Mouse (Mus musculus) MEL (cell line): Measurements from ENCODE around the gene Cep78. TPM values are rescaled to one million over a fixed set of nuclear protein-coding genes. Genes with fewer than 3 reads are reported as not detected.

Experiments
- DNase-seq: peaks from one replicate; pipeline ENCODE4 v3.0.0; 2011; ENCODE audit warnings: low read depth, low spot score
- H3K27ac ChIP-seq: 2 replicates; pipeline ENCODE4 v1.5.1; 2012; ENCODE audit warnings: low read depth, mild to moderate bottlenecking, control low read depth, low read length, moderate library complexity; ENCODE audit not compliant: control insufficient read depth
- H3K27me3 ChIP-seq, 2 experiments: fragments of 150-350 bp in 1 of 2; sonication (generic) in 1 of 2; 2 replicates each; pipeline ENCODE4 v1.6.1; 2012; ENCODE audit warnings: low read length in 2 of 2, mild to moderate bottlenecking in 2 of 2, improper control_type of control experiment in 1 of 2, moderate library complexity in 1 of 2; ENCODE audit not compliant: insufficient read depth in 2 of 2, control insufficient read depth in 1 of 2
- H3K36me3 ChIP-seq, 2 experiments: 2 replicates each; pipeline ENCODE4 v1.6.1; 2012 to 2014; ENCODE audit warnings: low read length in 2 of 2, improper control_type of control experiment in 1 of 2, inconsistent platforms in 1 of 2, mild to moderate bottlenecking in 1 of 2; ENCODE audit not compliant: insufficient read depth in 2 of 2, control insufficient read depth in 1 of 2
- H3K4me1 ChIP-seq, 2 experiments: fragments of 150-350 bp in 1 of 2; sonication (generic) in 1 of 2; 2 replicates each; pipeline ENCODE4 v1.6.1; 2012; ENCODE audit warnings: low read length in 2 of 2, improper control_type of control experiment in 1 of 2, mild to moderate bottlenecking in 1 of 2; ENCODE audit not compliant: insufficient read depth in 2 of 2, control insufficient read depth in 1 of 2
- H3K4me3 ChIP-seq, 2 experiments: fragments of 150-350 bp in 1 of 2; sonication (generic) in 1 of 2; 2 replicates each; pipeline ENCODE4 v1.5.1; 2012; ENCODE audit warnings: low read depth in 2 of 2, low read length in 2 of 2, mild to moderate bottlenecking in 2 of 2, moderate library complexity in 2 of 2, control low read depth in 1 of 2, improper control_type of control experiment in 1 of 2; ENCODE audit not compliant: control insufficient read depth in 1 of 2, insufficient read depth in 1 of 2
- H3K79me2 ChIP-seq: 2 replicates; pipeline ENCODE4 v1.6.1; 2012; ENCODE audit warnings: mild to moderate bottlenecking, low read length, moderate library complexity; ENCODE audit not compliant: control insufficient read depth, poor library complexity, insufficient read depth
- H3K9ac ChIP-seq: 2 replicates; pipeline ENCODE4 v1.6.1; 2012; ENCODE audit warnings: low read depth, mild to moderate bottlenecking, control low read depth, low read length, moderate library complexity; ENCODE audit not compliant: control insufficient read depth, poor library complexity, severe bottlenecking
- H3K9me3 ChIP-seq: fragments of 150-350 bp; sonication (generic); replicated peaks from 2 replicates; pipeline ENCODE4 v1.6.1; 2012; ENCODE audit warnings: mild to moderate bottlenecking, low read length, improper control_type of control experiment, moderate library complexity; ENCODE audit not compliant: insufficient read depth
- BHLHE40 ChIP-seq: IDR thresholded peaks from 2 replicates; pipeline ENCODE4 v1.6.1; 2012; ENCODE audit warnings: low read depth, mild to moderate bottlenecking, inconsistent platforms, low read length, improper control_type of control experiment, borderline replicate concordance
- CHD1 ChIP-seq: IDR thresholded peaks from 2 replicates; pipeline ENCODE4 v1.6.1; 2012; ENCODE audit warnings: low read depth, mild to moderate bottlenecking, inconsistent platforms, low read length, improper control_type of control experiment
- CHD2 ChIP-seq: IDR thresholded peaks from 2 replicates; pipeline ENCODE4 v1.6.1; 2011; ENCODE audit warnings: low read length, improper control_type of control experiment
- CTCF ChIP-seq, 3 experiments: IDR thresholded peaks in 2 of 3; conservative IDR thresholded peaks in 1 of 3; 2 replicates each; pipeline ENCODE4 v1.5.1; 2011 to 2012; ENCODE audit warnings: low read length in 3 of 3, low read depth in 2 of 3, mild to moderate bottlenecking in 2 of 3, improper control_type of control experiment in 1 of 3, inconsistent platforms in 1 of 3, mixed read lengths in 1 of 3, moderate library complexity in 1 of 3; ENCODE audit not compliant: control insufficient read depth in 1 of 3, insufficient read depth in 1 of 3, poor library complexity in 1 of 3, severe bottlenecking in 1 of 3
- E2F4 ChIP-seq: IDR thresholded peaks from 2 replicates; pipeline ENCODE4 v1.6.1; 2011; ENCODE audit warnings: low read depth, low read length, improper control_type of control experiment, borderline replicate concordance
- ELF1 ChIP-seq: IDR thresholded peaks from 2 replicates; pipeline ENCODE4 v1.6.1; 2014; ENCODE audit warnings: low read depth, mild to moderate bottlenecking, inconsistent platforms, low read length, improper control_type of control experiment, moderate library complexity
- EP300 ChIP-seq, 2 experiments: IDR thresholded peaks; 2 replicates each; pipeline ENCODE4 v1.6.1; 2011; ENCODE audit warnings: improper control_type of control experiment in 2 of 2, low read length in 2 of 2, low read depth in 1 of 2, mild to moderate bottlenecking in 1 of 2
- ETS1 ChIP-seq: IDR thresholded peaks from 2 replicates; pipeline ENCODE4 v1.6.1; 2012; ENCODE audit warnings: low read depth, mild to moderate bottlenecking, inconsistent platforms, low read length, improper control_type of control experiment, moderate library complexity
- GABPA ChIP-seq: IDR thresholded peaks from 2 replicates; pipeline ENCODE4 v1.6.1; 2012; ENCODE audit warnings: low read depth, mild to moderate bottlenecking, inconsistent platforms, low read length, improper control_type of control experiment, moderate library complexity
- GATA1 ChIP-seq: IDR thresholded peaks from 2 replicates; pipeline ENCODE4 v1.6.1; 2011; ENCODE audit warnings: low read depth, low read length, improper control_type of control experiment
- HCFC1 ChIP-seq: IDR thresholded peaks from 2 replicates; pipeline ENCODE4 v1.6.1; 2012; ENCODE audit warnings: low read depth, mild to moderate bottlenecking, inconsistent platforms, low read length, improper control_type of control experiment, moderate library complexity
- JUND ChIP-seq: IDR thresholded peaks from 2 replicates; pipeline ENCODE4 v1.6.1; 2011; ENCODE audit warnings: low read depth, mild to moderate bottlenecking, improper control_type of control experiment, low read length
- KAT2A ChIP-seq: conservative IDR thresholded peaks from 2 replicates; pipeline ENCODE4 v1.6.1; 2012; ENCODE audit warnings: low read depth, low read length, improper control_type of control experiment, inconsistent platforms
- MAFK ChIP-seq: IDR thresholded peaks from 2 replicates; pipeline ENCODE4 v1.6.1; 2011; ENCODE audit warnings: low read depth, mild to moderate bottlenecking, low read length, improper control_type of control experiment, borderline replicate concordance
- MAX ChIP-seq: IDR thresholded peaks from 2 replicates; pipeline ENCODE4 v1.6.1; 2011; ENCODE audit warnings: low read length, improper control_type of control experiment
- MAZ ChIP-seq: IDR thresholded peaks from 2 replicates; pipeline ENCODE4 v1.6.1; 2012; ENCODE audit warnings: low read depth, mild to moderate bottlenecking, inconsistent platforms, low read length, improper control_type of control experiment
- MEF2A ChIP-seq: IDR thresholded peaks from 2 replicates; pipeline ENCODE4 v1.6.1; 2014; ENCODE audit warnings: low read depth, mild to moderate bottlenecking, inconsistent platforms, low read length, improper control_type of control experiment; ENCODE audit not compliant: poor library complexity, insufficient replicate concordance, severe bottlenecking; ENCODE audit errors: extremely low read depth
- MXI1 ChIP-seq: IDR thresholded peaks from 2 replicates; pipeline ENCODE4 v1.6.1; 2011; ENCODE audit warnings: mild to moderate bottlenecking, low read depth, low read length, improper control_type of control experiment
- MYB ChIP-seq: IDR thresholded peaks from 2 replicates; pipeline ENCODE4 v1.6.1; 2011; ENCODE audit warnings: mild to moderate bottlenecking, low read depth, low read length, improper control_type of control experiment
- MYC ChIP-seq: IDR thresholded peaks from 2 replicates; pipeline ENCODE4 v1.6.1; 2011; ENCODE audit warnings: low read depth, mild to moderate bottlenecking, low read length, improper control_type of control experiment, moderate library complexity
- NELFE ChIP-seq: IDR thresholded peaks from 2 replicates; pipeline ENCODE4 v1.6.1; 2011; ENCODE audit warnings: low read depth, low read length, improper control_type of control experiment
- NRF1 ChIP-seq: IDR thresholded peaks from 2 replicates; pipeline ENCODE4 v1.6.1; 2014; ENCODE audit warnings: low read depth, mild to moderate bottlenecking, inconsistent platforms, low read length, improper control_type of control experiment, moderate library complexity; ENCODE audit not compliant: poor library complexity, insufficient read depth, severe bottlenecking
- POLR2A ChIP-seq, 2 experiments: IDR thresholded peaks; 2 replicates each; pipeline ENCODE4 v1.6.1; 2011 to 2012; ENCODE audit warnings: low read length in 2 of 2, mild to moderate bottlenecking in 2 of 2, control low read depth in 1 of 2, improper control_type of control experiment in 1 of 2, low read depth in 1 of 2, moderate library complexity in 1 of 2; ENCODE audit not compliant: control insufficient read depth in 1 of 2, insufficient read depth in 1 of 2, poor library complexity in 1 of 2
- POLR2AphosphoS2 ChIP-seq: IDR thresholded peaks from 2 replicates; pipeline ENCODE4 v1.6.1; 2011; ENCODE audit warnings: low read length, improper control_type of control experiment
- POLR2AphosphoS5 ChIP-seq: IDR thresholded peaks from 2 replicates; pipeline ENCODE4 v1.6.1; 2012; ENCODE audit warnings: low read depth, borderline replicate concordance, mild to moderate bottlenecking, inconsistent platforms, low read length, moderate library complexity, mixed read lengths
- RAD21 ChIP-seq: IDR thresholded peaks from 2 replicates; pipeline ENCODE4 v1.6.1; 2011; ENCODE audit warnings: mild to moderate bottlenecking, low read depth, low read length, improper control_type of control experiment
- RCOR1 ChIP-seq: IDR thresholded peaks from 2 replicates; pipeline ENCODE4 v1.6.1; 2012; ENCODE audit warnings: low read depth, mild to moderate bottlenecking, inconsistent platforms, low read length, improper control_type of control experiment
- SIN3A ChIP-seq: IDR thresholded peaks from 2 replicates; pipeline ENCODE4 v1.6.1; 2012; ENCODE audit warnings: low read length, improper control_type of control experiment, inconsistent platforms
- TAL1 ChIP-seq: IDR thresholded peaks from 2 replicates; pipeline ENCODE4 v1.6.1; 2012; ENCODE audit warnings: mild to moderate bottlenecking, inconsistent platforms, low read length, moderate library complexity, mixed read lengths
- TBP ChIP-seq: IDR thresholded peaks from 2 replicates; pipeline ENCODE4 v1.8.0; 2011; ENCODE audit warnings: low read depth, low read length, improper control_type of control experiment
- TCF12 ChIP-seq: IDR thresholded peaks from 2 replicates; pipeline ENCODE4 v1.6.1; 2014; ENCODE audit warnings: low read depth, mild to moderate bottlenecking, inconsistent platforms, low read length, improper control_type of control experiment, moderate library complexity
- USF1 ChIP-seq: IDR thresholded peaks from 2 replicates; pipeline ENCODE4 v1.6.1; 2014; ENCODE audit warnings: low read depth, mild to moderate bottlenecking, inconsistent platforms, low read length, improper control_type of control experiment, moderate library complexity
- USF2 ChIP-seq, 2 experiments: IDR thresholded peaks; 2 replicates each; pipeline ENCODE4 v1.6.1; 2011 to 2012; ENCODE audit warnings: improper control_type of control experiment in 2 of 2, low read length in 2 of 2, borderline replicate concordance in 1 of 2, inconsistent platforms in 1 of 2, low read depth in 1 of 2, mild to moderate bottlenecking in 1 of 2; ENCODE audit not compliant: insufficient read depth in 1 of 2
- ZC3H11A ChIP-seq: IDR thresholded peaks from 2 replicates; pipeline ENCODE4 v1.6.1; 2012; ENCODE audit warnings: low read depth, mild to moderate bottlenecking, inconsistent platforms, low read length, improper control_type of control experiment
- ZKSCAN1 ChIP-seq: IDR thresholded peaks from 2 replicates; pipeline ENCODE4 v1.6.1; 2012; ENCODE audit warnings: low read depth, mild to moderate bottlenecking, inconsistent platforms, low read length, improper control_type of control experiment, moderate library complexity
- ZMIZ1 ChIP-seq: IDR thresholded peaks from 2 replicates; pipeline ENCODE4 v1.6.1; 2012; ENCODE audit warnings: low read depth, mild to moderate bottlenecking, inconsistent platforms, low read length, improper control_type of control experiment, moderate library complexity
- ZNF384 ChIP-seq: IDR thresholded peaks from 2 replicates; pipeline ENCODE4 v1.6.1; 2012; ENCODE audit warnings: low read depth, mild to moderate bottlenecking, inconsistent platforms, low read length, improper control_type of control experiment
- polyA plus RNA-seq, 2 experiments: library from polyadenylated mRNA; stranded (reverse) in 1 of 2; unstranded in 1 of 2; fragments of >175 nt in 1 of 2; fragments of >200 nt in 1 of 2; gene quantifications; 2 replicates each; pipeline versions ENCODE4 v1.2.1 to v1.2.4; 2012; ENCODE audit warnings: low replicate concordance in 2 of 2, low read depth in 1 of 2; ENCODE audit not compliant: insufficient read length in 2 of 2, insufficient read depth in 1 of 2, missing spikeins in 1 of 2
- total RNA-seq: library from RNA; depleted of rRNA; stranded (reverse); fragments of 300-350 nt; gene quantifications from 2 replicates; pipeline ENCODE4 v1.2.3, GENCODE M21; 2012

Gene Cep78
- total and polyA plus RNA-seq, 3 experiments: 22.2 to 23.0 TPM; not detected in 1

- DNase-seq: peak; percentile 77
- Histone ChIP-seq H3K36me3 (peaks cover 18 to 21% of the 10 kb centered on the region in 2 experiments), H3K4me3 (peak overlapping the region; percentile 49 to 82), H3K4me1 (peaks cover 0 to 4% of the 10 kb centered on the region in 2 experiments; a peak in 2 of 4 replicates), H3K9ac (peak overlapping the region; percentile 89), H3K9me3 (no peaks in the 10 kb centered on the region), H3K27ac (peak overlapping the region; percentile 96), H3K79me2 (peaks cover 43% of the 10 kb centered on the region)
- TF ChIP-seq GATA1 (no peak), CHD2 (no peak), ZKSCAN1 (no peak), MEF2A (no peak), TCF12 (no peak), EP300 (IDR thresholded peaks at IDR 0.05; ENCODE audit: low read depth in 1 of 2, low read length in 2 of 2) (no peak), ELF1 (no peak), POLR2AphosphoS2 (no peak), MYB (no peak), MYC (no peak), NRF1 (no peak), CHD1 (no peak; the same call in 1 of the 2 replicates), TBP (peak; percentile 44; the same call in 1 of the 2 replicates), NELFE (no peak), MAX (peak; percentile 66), POLR2A (IDR thresholded peaks at IDR 0.05; ENCODE audit: control insufficient read depth in 1 of 2, insufficient read depth in 1 of 2, low read depth in 1 of 2, low read length in 2 of 2, poor library complexity in 1 of 2) (peak in 1 of 2 experiments; percentile 21; a peak in 1 of 4 replicates), TAL1 (no peak), POLR2AphosphoS5 (no peak), HCFC1 (no peak), GABPA (no peak), BHLHE40 (no peak), ZNF384 (no peak), RAD21 (no peak), MAZ (no peak), ZC3H11A (no peak), E2F4 (no peak), KAT2A (no peak), ZMIZ1 (peak; percentile 65), JUND (no peak), MXI1 (peak; percentile 87), ETS1 (peak; percentile 30; the same call in 1 of the 2 replicates), RCOR1 (no peak), USF1 (no peak), CTCF (IDR thresholded peaks at IDR 0.05 in 2 of 3, conservative IDR thresholded peaks at IDR 0.05 in 1 of 3; ENCODE audit: control insufficient read depth in 1 of 3, insufficient read depth in 1 of 3, low read depth in 2 of 3, low read length in 3 of 3, poor library complexity in 1 of 3, severe bottlenecking in 1 of 3) (peak in 2 of 3 experiments; percentile 10 to 26; a peak in 1 of 6 replicates), USF2 (IDR thresholded peaks at IDR 0.05; ENCODE audit: borderline replicate concordance in 1 of 2, insufficient read depth in 1 of 2, low read depth in 1 of 2, low read length in 2 of 2) (no peak), SIN3A (peak; percentile 80; the same call in 1 of the 2 replicates), MAFK (no peak)
- TF ChIP-seq, all 39 proteins: peak for 8
- no peaks in the 10 kb centered on the region for H3K27me3 ChIP-seq
These were observed 61.4 kb downstream of the Cep78 start for GRCm38 (mm10) chr19:15923426-15923825.
